Mouse (Mus musculus) cortical plate, adult 2 months (tissue): ENCODE results near the gene Phospho1. TPM values are rescaled to one million over a fixed set of nuclear protein-coding genes. Genes with fewer than 3 reads are reported as not detected.

Source experiments
- H3K27ac ChIP-seq: fragments of 200-500 bp; 2 replicates; pipeline ENCODE4 v1.5.1; 2012; ENCODE audit warnings: low read length, control low read depth, inconsistent platforms; ENCODE audit not compliant: insufficient read depth
- H3K4me1 ChIP-seq: fragments of 200-500 bp; 2 replicates; pipeline ENCODE4 v1.6.1; 2011; ENCODE audit warnings: low read length; ENCODE audit not compliant: control insufficient read depth, insufficient read depth
- H3K4me3 ChIP-seq: fragments of 200-500 bp; 2 replicates; pipeline ENCODE4 v1.5.1; 2011; ENCODE audit warnings: mild to moderate bottlenecking, low read length, control low read depth; ENCODE audit not compliant: insufficient read depth
- CTCF ChIP-seq: fragments of 200-500 bp; IDR thresholded peaks from 2 replicates; pipeline ENCODE4 v1.5.1; 2011; ENCODE audit warnings: mild to moderate bottlenecking, control low read depth, low read length; ENCODE audit not compliant: insufficient read depth; ENCODE audit errors: extremely low read depth
- POLR2A ChIP-seq: fragments of 200-500 bp; IDR thresholded peaks from 2 replicates; pipeline ENCODE4 v1.6.1; 2011; ENCODE audit warnings: mild to moderate bottlenecking, low read length, control low read depth; ENCODE audit not compliant: insufficient read depth; ENCODE audit errors: extremely low read depth
- polyA plus RNA-seq: library from polyadenylated mRNA; depleted of rRNA; stranded (reverse); fragments of >200 nt; gene quantifications from 2 replicates; pipeline ENCODE4 v1.2.3, GENCODE M21; 2012

The Phospho1 gene
- polyA plus RNA-seq, 1 experiment, result 72.8 TPM

DNA sequence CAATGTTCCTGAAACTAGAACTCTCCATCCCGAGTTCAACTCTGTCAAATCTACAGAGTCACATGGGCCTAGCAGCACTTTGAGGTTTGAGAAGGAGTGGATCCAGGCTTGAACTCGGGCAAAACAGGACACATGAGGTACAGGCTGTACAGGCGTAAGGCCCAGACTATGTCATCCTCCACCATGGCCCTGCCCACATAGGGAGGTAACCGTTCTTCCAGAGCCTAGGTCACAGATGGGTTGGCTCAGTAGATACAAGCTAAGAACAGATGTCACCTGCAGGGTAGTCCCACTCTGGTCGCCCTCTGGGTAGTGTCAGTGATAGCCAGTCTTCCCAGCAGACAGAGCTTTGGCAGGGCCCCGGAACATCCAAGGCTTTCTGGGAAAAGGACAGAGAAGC, 37.8 kb upstream of the Phospho1 start:
- H3K27ac ChIP-seq, result no peak overlapping the region
- H3K4me1 ChIP-seq, result no peaks in the 10 kb centered on the region
- TF ChIP-seq CTCF, result no peak
- TF ChIP-seq POLR2A, result no peak
- no peak overlapping the region for H3K4me3 ChIP-seq

DNA sequence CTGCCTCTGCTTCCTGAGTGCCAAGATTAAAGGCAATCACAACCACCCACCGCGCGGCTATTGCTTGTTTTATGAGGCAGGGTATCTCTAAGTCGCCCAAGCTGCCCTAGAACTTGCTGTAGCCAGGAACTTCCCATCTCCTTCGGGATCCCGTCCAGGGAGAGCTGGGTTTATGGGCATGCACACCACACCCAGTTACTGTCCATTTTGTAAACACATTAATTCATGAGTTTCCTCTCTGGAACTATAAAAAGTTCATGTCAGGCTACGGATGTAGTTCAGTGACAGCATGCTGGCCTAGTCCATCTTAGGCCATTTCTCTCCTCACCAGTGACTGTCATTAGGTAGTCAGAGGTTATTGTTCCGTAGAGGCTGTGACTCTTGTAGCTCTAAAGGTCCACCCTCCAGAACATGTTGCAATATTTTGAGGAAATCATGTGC, 34.8 kb upstream of the Phospho1 start:
- Histone ChIP-seq H3K4me3 (no peak overlapping the region), H3K4me1 (no peaks in the 10 kb centered on the region), H3K27ac (no peak overlapping the region)
- no peak for TF ChIP-seq CTCF
- no peak for TF ChIP-seq POLR2A

DNA sequence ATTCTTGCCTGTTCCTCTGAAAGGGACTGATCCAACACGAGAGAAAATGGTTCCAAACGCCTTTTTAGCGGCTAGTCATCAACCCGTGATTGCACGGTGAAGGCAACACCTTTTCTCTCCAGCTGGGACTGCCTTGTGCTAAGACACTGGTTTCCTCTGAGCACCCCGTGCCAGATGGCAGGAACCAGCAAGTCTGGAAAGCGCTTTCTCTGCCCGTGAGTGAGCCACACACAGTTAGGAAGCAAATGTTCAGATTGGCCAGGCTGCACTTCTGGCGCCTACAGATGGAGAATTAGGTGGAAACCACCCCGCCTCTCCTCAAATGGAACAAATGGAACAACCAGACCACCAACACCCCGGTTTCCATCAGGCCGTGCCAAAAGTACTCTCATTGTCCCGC, 32.5 kb upstream of the Phospho1 start:
- Histone ChIP-seq H3K27ac (no peak overlapping the region), H3K4me3 (no peak overlapping the region), H3K4me1 (no peaks in the 10 kb centered on the region; the same call in 1 of the 2 replicates)
- TF ChIP-seq CTCF (no peak), POLR2A (no peak)

DNA sequence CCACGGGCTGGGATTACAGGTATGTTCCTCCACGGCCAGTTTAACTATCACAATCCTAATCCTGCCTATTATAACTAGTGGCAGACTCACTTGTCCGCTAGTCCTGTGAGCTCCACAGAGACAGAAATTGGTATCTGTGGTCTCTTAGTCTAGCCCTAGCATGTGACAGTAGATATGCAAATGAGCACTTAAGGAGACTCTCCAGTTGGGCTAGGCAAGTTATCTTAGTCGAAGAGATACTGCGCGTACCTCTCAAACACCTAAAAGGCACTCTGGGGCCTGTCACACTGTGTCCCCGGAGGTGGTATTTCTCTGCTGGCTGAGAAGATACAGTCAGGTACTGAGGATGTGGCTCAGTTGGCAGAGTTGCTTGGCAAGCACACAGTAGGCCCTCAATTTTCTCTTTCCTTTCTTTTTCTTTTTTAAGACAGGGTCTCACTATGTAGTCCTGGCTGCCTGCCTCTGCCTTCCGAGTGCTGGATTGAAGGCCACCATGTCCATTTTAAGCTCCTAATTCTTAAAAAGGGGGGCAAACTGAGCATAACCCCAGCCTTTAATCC, 31.3 kb upstream of the Phospho1 start:
- Histone ChIP-seq H3K4me3 (no peak overlapping the region), H3K4me1 (no peaks in the 10 kb centered on the region; the same call in 1 of the 2 replicates), H3K27ac (no peak overlapping the region)
- TF ChIP-seq CTCF, result no peak
- no peak for TF ChIP-seq POLR2A

DNA sequence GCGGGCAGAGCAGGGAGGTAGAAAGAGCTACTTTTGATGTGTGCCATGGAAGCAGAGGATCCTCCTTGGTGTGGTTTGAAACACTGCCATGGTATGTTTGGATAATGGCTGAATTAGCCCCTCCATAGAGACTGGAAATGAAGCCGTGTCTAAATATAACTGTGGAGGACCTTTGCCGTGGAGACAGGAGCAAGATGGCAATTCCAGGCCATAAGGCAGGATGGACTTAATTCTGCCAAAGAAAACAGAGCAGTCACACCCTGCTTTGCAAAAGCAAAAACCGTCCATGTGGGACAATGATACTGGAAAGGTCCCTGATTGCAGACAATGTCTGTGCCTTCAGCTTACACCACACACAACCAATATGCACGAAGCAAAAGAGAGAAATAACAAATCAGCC, 30.1 kb upstream of the Phospho1 start:
- no peak overlapping the region for H3K27ac ChIP-seq
- no peaks in the 10 kb centered on the region; the same call in 1 of the 2 replicates for H3K4me1 ChIP-seq
- TF ChIP-seq POLR2A, result no peak
- no peak for TF ChIP-seq CTCF
- H3K4me3 ChIP-seq, result no peak overlapping the region

DNA sequence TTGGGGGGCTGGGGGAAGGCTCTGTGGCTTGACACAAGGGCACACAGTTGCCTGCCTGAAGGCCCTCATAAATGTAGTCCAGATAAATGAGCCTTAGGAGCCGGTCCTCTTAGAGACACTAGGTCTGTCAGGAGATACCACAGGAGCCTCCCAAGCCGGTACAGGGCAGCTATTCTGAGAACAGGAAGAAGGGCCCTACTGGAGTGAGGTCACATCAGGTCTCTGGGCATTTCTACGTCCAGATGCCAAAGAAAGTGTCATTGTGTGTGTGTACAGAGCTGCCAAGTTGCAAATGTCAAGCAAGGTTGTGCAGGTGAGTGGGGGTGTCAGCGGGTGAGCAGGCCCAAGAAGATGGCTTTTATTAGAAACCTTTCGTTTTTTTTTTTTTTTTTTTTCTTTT, 28.7 kb upstream of the Phospho1 start:
- TF ChIP-seq POLR2A (no peak), CTCF (no peak)
- H3K27ac ChIP-seq, result no peak overlapping the region
- H3K4me1 ChIP-seq, result no peaks in the 10 kb centered on the region; the same call in 1 of the 2 replicates
- no peak overlapping the region for H3K4me3 ChIP-seq

DNA sequence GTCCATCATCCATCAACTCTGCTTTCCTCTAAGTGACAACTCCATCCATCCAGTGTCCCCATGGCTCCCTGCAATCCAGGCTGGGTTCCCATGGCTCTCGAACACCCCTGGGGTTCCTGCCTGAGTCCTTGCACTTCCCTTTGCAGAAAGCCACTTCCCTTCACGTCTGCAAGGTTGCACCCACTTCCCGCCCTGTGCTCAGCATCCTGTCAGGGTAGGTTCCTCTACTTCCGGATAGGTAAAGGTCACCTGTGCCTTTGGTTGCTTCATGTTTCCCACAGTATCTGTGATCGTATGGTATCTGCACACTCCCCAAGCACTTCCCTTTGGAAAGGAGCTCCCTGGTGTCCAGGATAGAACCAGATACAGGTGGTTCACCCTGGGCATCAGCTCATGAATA, 19.3 kb upstream of the Phospho1 start:
- Histone ChIP-seq H3K27ac (no peak overlapping the region), H3K4me3 (no peak overlapping the region), H3K4me1 (no peaks in the 10 kb centered on the region)
- TF ChIP-seq CTCF (no peak), POLR2A (no peak)

DNA sequence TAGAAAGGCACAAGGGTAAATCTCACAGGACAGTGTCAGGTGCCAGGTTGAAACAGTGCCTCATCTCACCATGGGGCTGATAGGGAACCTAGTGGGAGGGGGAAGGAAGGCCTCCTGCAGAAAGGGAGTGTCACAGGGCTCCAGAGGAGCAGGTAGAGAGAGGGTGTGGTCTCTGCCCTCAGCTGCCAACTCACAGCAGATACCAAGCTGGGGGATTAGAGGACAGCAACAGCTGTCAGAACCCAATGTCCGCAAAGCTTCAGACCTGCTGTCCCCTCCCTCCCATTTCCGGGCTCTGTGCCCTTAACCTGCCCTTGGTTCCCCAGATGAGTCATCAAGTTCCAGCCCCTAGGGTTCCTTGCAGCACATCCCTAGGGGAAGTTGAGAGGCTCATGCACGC, 18.8 kb upstream of the Phospho1 start:
- H3K4me1 ChIP-seq, result no peaks in the 10 kb centered on the region

DNA sequence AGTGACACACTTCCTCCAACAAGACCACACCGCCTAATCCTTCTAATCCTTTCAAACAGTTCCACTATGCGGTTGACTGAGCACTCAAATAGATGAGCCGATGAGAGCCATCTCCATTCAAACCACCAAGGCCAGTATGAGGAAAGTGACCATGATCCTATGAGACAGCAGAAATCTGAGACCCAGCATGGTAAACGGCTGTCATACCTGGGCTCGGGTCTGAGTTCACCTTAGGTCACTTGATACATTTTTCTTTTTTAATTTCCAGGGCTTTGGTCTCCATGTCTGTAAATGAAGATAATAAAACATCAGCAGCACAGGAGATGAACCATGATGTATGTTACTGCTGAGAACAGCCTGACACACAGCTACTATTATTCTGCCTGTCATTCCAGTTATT, 16.4 kb upstream of the Phospho1 start:
- Histone ChIP-seq H3K4me1 (no peaks in the 10 kb centered on the region), H3K4me3 (no peak overlapping the region), H3K27ac (no peak overlapping the region)
- TF ChIP-seq POLR2A (no peak), CTCF (no peak)

More for the DNA sequence above, 18.8 kb upstream of the Phospho1 start:
- Histone ChIP-seq H3K4me3 (no peak overlapping the region), H3K27ac (no peak overlapping the region)
- TF ChIP-seq POLR2A (no peak), CTCF (no peak)

DNA sequence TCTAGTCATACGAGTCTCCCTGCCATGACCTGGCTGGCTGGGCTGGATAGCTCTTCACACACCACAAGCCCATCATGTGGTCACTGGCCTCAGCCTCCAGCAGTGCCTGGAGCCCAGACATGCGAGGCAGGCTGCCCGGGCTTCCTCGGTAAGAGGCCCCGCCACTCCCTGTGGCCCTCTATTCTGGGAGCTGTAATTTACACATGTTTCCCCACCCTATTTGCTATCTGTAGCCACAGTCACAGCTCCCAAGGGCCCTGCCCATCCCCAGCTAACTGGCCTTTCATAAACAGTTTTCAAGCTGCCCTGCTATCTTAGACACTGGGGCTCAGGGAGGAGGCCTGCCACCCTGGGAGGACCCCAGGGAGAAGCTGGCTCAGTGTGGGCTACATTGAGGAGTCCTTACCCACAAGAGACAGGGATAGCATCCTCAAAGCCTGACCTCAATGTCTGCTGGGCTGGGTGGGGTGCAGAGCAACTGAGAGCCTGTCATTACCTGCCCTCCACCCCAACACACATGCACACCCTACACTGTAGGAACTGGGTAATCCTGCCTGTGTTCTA, 15.8 kb upstream of the Phospho1 start:
- Histone ChIP-seq H3K4me3 (no peak overlapping the region), H3K27ac (no peak overlapping the region)
- TF ChIP-seq CTCF (no peak), POLR2A (no peak)

More for the DNA sequence above, 15.8 kb upstream of the Phospho1 start:
- H3K4me1 ChIP-seq, result no peaks in the 10 kb centered on the region
